Mouse (Mus musculus): ENCODE results near the gene Odam. TPM values are rescaled to one million over a fixed set of nuclear protein-coding genes. Genes with fewer than 3 reads are reported as not detected.

Odam gene
- polyA plus RNA-seq (2012; ENCODE audit: low replicate concordance): not detected in 2 replicates

DNA sequence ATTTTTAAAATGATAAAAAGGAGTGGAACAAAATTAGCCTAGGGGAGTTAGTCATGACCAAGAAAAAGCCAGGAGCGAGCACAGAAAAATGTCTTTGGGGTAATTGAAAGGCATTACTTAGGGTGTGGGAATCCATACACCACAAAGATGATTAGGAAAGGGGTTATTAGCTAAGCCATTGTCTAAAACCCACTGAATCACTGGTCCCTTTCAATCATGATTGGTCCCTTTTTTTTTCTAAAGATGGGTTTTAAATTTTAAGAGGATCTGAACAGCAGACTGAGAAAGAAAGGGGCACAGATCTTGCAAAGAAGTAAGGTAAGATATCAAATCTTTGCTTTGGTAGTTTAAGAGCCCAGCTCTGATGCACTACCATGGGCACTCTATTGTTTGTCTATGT is at the start of gene Odam:
Gene Odam (plus strand): TSS at position 301 of the 400 bp plus-strand sequence.

DNA sequence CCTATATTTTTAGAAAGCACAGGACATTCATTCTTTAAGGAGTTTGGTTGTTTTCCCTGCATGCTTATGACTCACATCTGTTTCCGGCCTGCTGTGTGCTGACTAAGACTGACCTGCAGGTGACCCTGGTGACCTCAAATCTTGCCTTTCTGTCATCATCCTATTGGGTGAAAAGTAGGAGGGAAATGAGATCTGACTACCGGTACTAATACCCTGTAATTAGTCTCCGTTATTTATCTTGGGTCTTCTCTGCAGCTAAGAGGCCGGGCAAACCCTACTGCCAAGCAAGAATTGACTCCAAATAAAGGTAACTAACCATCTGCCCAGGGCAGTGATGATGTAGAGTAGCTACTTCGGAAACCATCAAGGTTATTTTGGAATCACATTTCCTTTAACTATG is 40.5 kb downstream of the Odam start, which contains the start of gene Csn3:
Gene Csn3 (plus strand): TSS at position 208 of the 400 bp plus-strand sequence.

Other genes with a start within 250 kb of the Odam start
- not detected in 2 replicates for gene Csn1s1, start 218.8 kb upstream of the Odam start, polyA plus RNA-seq (2012; ENCODE audit: low replicate concordance)
- gene Csn2, start 185.4 kb upstream of the Odam start, polyA plus RNA-seq (2012; ENCODE audit: low replicate concordance): not detected in 2 replicates
- gene Csn1s2a, start 110.5 kb upstream of the Odam start, polyA plus RNA-seq (2012; ENCODE audit: low replicate concordance): not detected in 2 replicates
- not detected in 2 replicates for gene Csn1s2b, start 76.9 kb upstream of the Odam start, polyA plus RNA-seq (2012; ENCODE audit: low replicate concordance)
- not detected in 2 replicates for gene Prr27, start 59.3 kb upstream of the Odam start, polyA plus RNA-seq (2012; ENCODE audit: low replicate concordance)
- gene Csn3, start 40.5 kb downstream of the Odam start, polyA plus RNA-seq (2012; ENCODE audit: low replicate concordance): 0.15 TPM in 1 of 2 replicates, not detected in the other
- gene 2310003L06Rik, start 84.4 kb downstream of the Odam start, polyA plus RNA-seq (2012; ENCODE audit: low replicate concordance): not detected in 2 replicates
- not detected in 2 replicates for gene Gm28434, start 84.5 kb downstream of the Odam start, polyA plus RNA-seq (2012; ENCODE audit: low replicate concordance)
- not detected in 2 replicates for gene Cabs1, start 94.4 kb downstream of the Odam start, polyA plus RNA-seq (2012; ENCODE audit: low replicate concordance)
- not detected in 2 replicates for gene Smr3a, start 117.5 kb downstream of the Odam start, polyA plus RNA-seq (2012; ENCODE audit: low replicate concordance)
- not detected in 2 replicates for gene Smr2, start 201.5 kb downstream of the Odam start, polyA plus RNA-seq (2012; ENCODE audit: low replicate concordance)
- gene Gm11116, start 226.5 kb downstream of the Odam start, polyA plus RNA-seq (2012; ENCODE audit: low replicate concordance): not detected in 2 replicates